Mouse (Mus musculus) lung, postnatal 0 days (tissue): ENCODE results near the gene 9130213A22Rik.

Source experiments
- CTCF ChIP-seq: IDR thresholded peaks from 2 replicates; pipeline ENCODE4 v1.5.1; 2016; ENCODE audit warnings: antibody characterized with exemption, mild to moderate bottlenecking
- EP300 ChIP-seq: IDR thresholded peaks from 2 replicates; pipeline ENCODE4 v1.6.1; 2016; ENCODE audit warnings: antibody characterized with exemption, mild to moderate bottlenecking, control low read depth

DNA sequence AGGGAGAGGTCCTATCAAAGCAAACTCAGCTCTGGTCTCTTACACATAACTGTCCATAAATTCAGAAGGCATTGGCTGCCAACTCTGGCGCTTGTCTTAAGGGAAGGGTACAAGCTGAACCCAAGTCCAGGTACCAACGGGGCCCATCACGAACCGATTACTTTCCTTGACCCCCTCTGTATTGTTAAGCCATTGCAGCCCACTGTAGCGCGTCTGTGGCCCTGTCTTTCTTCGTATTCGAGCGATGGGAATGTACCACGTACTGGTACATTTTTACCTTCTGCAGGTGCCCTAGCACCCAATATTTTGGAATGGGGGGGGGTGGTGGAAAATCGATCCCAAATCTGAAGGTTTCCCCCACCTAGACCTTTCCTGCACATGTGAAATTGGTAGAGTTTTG, 50.2 kb downstream of the 9130213A22Rik start:
- no peak for TF ChIP-seq EP300
- no peak for TF ChIP-seq CTCF
